Mouse (Mus musculus) heart, adult 2 months (tissue): ENCODE measurements around the gene Tgfb1i1. TPM values are rescaled to one million over a fixed set of nuclear protein-coding genes. Genes with fewer than 3 reads are reported as not detected.

Source experiments
- DNase-seq, 2 experiments: peaks; one replicate each; pipeline ENCODE4 v3.0.0; 2021
- H3K27ac ChIP-seq: fragments of 200-600 bp; 2 replicates; pipeline ENCODE4 v1.8.1; 2022
- H3K27me3 ChIP-seq: fragments of 200-500 bp; 2 replicates; pipeline ENCODE4 v1.6.1; 2012; ENCODE audit warnings: mild to moderate bottlenecking, low read length, inconsistent platforms, mixed read lengths; ENCODE audit not compliant: control insufficient read depth, insufficient read depth
- H3K36me3 ChIP-seq: fragments of 200-500 bp; 2 replicates; pipeline ENCODE4 v1.6.1; 2012; ENCODE audit warnings: low read length, inconsistent platforms; ENCODE audit not compliant: control insufficient read depth, insufficient read depth
- H3K4me1 ChIP-seq: fragments of 200-500 bp; 2 replicates; pipeline ENCODE4 v1.6.1; 2011; ENCODE audit warnings: low read length; ENCODE audit not compliant: control insufficient read depth, insufficient read depth
- H3K4me3 ChIP-seq: fragments of 200-600 bp; 2 replicates; pipeline ENCODE4 v1.8.1; 2022
- H3K79me2 ChIP-seq: fragments of 200-500 bp; replicated peaks from 2 replicates; pipeline ENCODE4 v1.6.1; 2012; ENCODE audit warnings: mild to moderate bottlenecking, inconsistent platforms, low read length, moderate library complexity, mixed read lengths; ENCODE audit not compliant: control insufficient read depth, insufficient read depth
- H3K9ac ChIP-seq: fragments of 200-500 bp; 2 replicates; pipeline ENCODE4 v1.6.1; 2012; ENCODE audit warnings: low read depth, mild to moderate bottlenecking, control low read depth, inconsistent platforms, low read length, mixed read lengths
- CTCF ChIP-seq: fragments of 200-600 bp; IDR thresholded peaks from 2 replicates; pipeline ENCODE4 v1.8.1; 2022; ENCODE audit warnings: antibody characterized with exemption, mild to moderate bottlenecking, moderate library complexity
- EP300 ChIP-seq: fragments of 200-500 bp; IDR thresholded peaks from 2 replicates; pipeline ENCODE4 v1.6.1; 2011; ENCODE audit warnings: low read depth, low read length, control low read depth; ENCODE audit not compliant: insufficient read depth
- POLR2A ChIP-seq: fragments of 200-500 bp; IDR thresholded peaks from 2 replicates; pipeline ENCODE4 v1.6.1; 2011; ENCODE audit warnings: mild to moderate bottlenecking, low read depth, low read length, control low read depth; ENCODE audit not compliant: insufficient read depth
- WGBS: fragments of 180-500 bp; shearing (Covaris S2); methylation state at CpG from one replicate; pipeline ENCODE4 v1.1.7; 2018; 5-methylcytosine and 5-hydroxymethylcytosine counted together
- intact Hi-C: fragments of 180-260 bp; cut with DNase I; formaldehyde crosslinking; loops from one replicate; pipeline ENCODE4 v1.15.1; 2025
- polyA plus RNA-seq: library from polyadenylated mRNA; depleted of rRNA; stranded (reverse); fragments of >200 nt; gene quantifications from 2 replicates; pipeline ENCODE4 v1.2.3, GENCODE M21; 2012
- total RNA-seq, 2 experiments: library from RNA; stranded (reverse); gene quantifications; 2 replicates each; pipeline ENCODE4 v1.2.3; 2021

The Tgfb1i1 gene
- total and polyA plus RNA-seq, 3 experiments, result 14.3 to 28.2 (median 20.1) TPM

- Histone ChIP-seq H3K27me3 (no peaks in the 10 kb centered on the region), H3K27ac (no peak overlapping the region), H3K9ac (no peak overlapping the region), H3K79me2 (no peaks in the 10 kb centered on the region), H3K36me3 (no peaks in the 10 kb centered on the region), H3K4me1 (peaks cover 4% of the 10 kb centered on the region), H3K4me3 (no peak overlapping the region)
- 86% methylated on average over 2 of the region's 2 CpGs for WGBS
- intact Hi-C loops, result loop anchor here (5.0 kb wide), 1 partner anchor 228 kb away; the partner anchor contains the start of gene Tial1
- TF ChIP-seq EP300, result no peak
- no peak for DNase-seq
Measured at GRCm38 (mm10) chr7:128234796-128235195, 11.8 kb upstream of the Tgfb1i1 start.

GRCm38 (mm10) chr7:128235481-128235880 lies 11.1 kb upstream of the Tgfb1i1 start:
- intact Hi-C loops, result loop anchor here (5.0 kb wide), 1 partner anchor 227 kb away; the partner anchor contains the start of gene Tial1
- TF ChIP-seq CTCF, result no peak
- TF ChIP-seq POLR2A, result no peak
- TF ChIP-seq EP300, result no peak
- no peak for DNase-seq
- peaks cover 4% of the 10 kb centered on the region for H3K4me1 ChIP-seq
- H3K79me2 ChIP-seq, result no peaks in the 10 kb centered on the region
- H3K27me3 ChIP-seq, result no peaks in the 10 kb centered on the region
- no peaks in the 10 kb centered on the region for H3K36me3 ChIP-seq
- H3K27ac ChIP-seq, result no peak overlapping the region
- H3K4me3 ChIP-seq, result no peak overlapping the region
- H3K9ac ChIP-seq, result no peak overlapping the region
- WGBS, result 40% methylated on average over 1 of the region's 1 CpGs

GRCm38 (mm10) chr7:128236426-128236825 lies 10.2 kb upstream of the Tgfb1i1 start:
- 93% methylated on average over 13 of the region's 13 CpGs for WGBS
- TF ChIP-seq EP300 (no peak), POLR2A (no peak), CTCF (no peak)
- Histone ChIP-seq H3K36me3 (no peaks in the 10 kb centered on the region), H3K4me3 (no peak overlapping the region), H3K27me3 (no peaks in the 10 kb centered on the region), H3K4me1 (peaks cover 4% of the 10 kb centered on the region), H3K27ac (peak overlapping the region; percentile 100), H3K9ac (no peak overlapping the region), H3K79me2 (no peaks in the 10 kb centered on the region)
- DNase-seq, result peak in 1 of 2 experiments; percentile 22
- intact Hi-C loops, result loop anchor here (2.0 to 5.0 kb wide), 2 partner anchors 62 to 226 kb away; partner anchors contain the start of genes BC017158 and Tial1

GRCm38 (mm10) chr7:128236856-128237592 lies 9.6 kb upstream of the Tgfb1i1 start, which contains the start of gene Armc5:
Armc5 (plus strand) TSS chr7:128237342.
- H3K4me3 ChIP-seq, result peak within 1 kb of the TSS; percentile 99
- intact Hi-C loops, result loop anchor here (1.0 to 5.0 kb wide), 3 partner anchors 62 to 225 kb away; partner anchors contain the start of genes BC017158 and Tial1
- peak; percentile 89 to 92 for DNase-seq

GRCm38 (mm10) chr7:128237593-128237926 lies 9.1 kb upstream of the Tgfb1i1 start:
- no peak for DNase-seq
- Histone ChIP-seq H3K27me3 (no peaks in the 10 kb centered on the region), H3K79me2 (no peaks in the 10 kb centered on the region), H3K36me3 (no peaks in the 10 kb centered on the region), H3K4me1 (peaks cover 4% of the 10 kb centered on the region), H3K9ac (peak overlapping the region; percentile 77), H3K4me3 (peak overlapping the region; percentile 99), H3K27ac (peak overlapping the region; percentile 100)
- WGBS, result under 1% methylated on average over 25 of the region's 25 CpGs
- TF ChIP-seq EP300 (no peak), POLR2A (no peak), CTCF (no peak)
- intact Hi-C loops, result loop anchor here (1.0 to 5.0 kb wide), 3 partner anchors 61 to 225 kb away; partner anchors contain the start of genes BC017158 and Tial1

More at GRCm38 (mm10) chr7:128236856-128237592, 9.6 kb upstream of the Tgfb1i1 start, which contains the start of gene Armc5:
- TF ChIP-seq EP300 (no peak), CTCF (peak; percentile 99)
- WGBS, result 23% methylated on average over 37 of the region's 37 CpGs
- H3K36me3 ChIP-seq, result no peaks in the 10 kb centered on the region
- H3K27ac ChIP-seq, result peak within 1 kb of the TSS; percentile 100
- peak within 1 kb of the TSS; percentile 91 for H3K9ac ChIP-seq
- H3K27me3 ChIP-seq, result no peaks in the 10 kb centered on the region
- peaks cover 4% of the 10 kb centered on the region for H3K4me1 ChIP-seq
- H3K79me2 ChIP-seq, result no peaks in the 10 kb centered on the region

GRCm38 (mm10) chr7:128237927-128238778 lies 8.5 kb upstream of the Tgfb1i1 start, which contains the start of gene 9130023H24Rik:
9130023H24Rik (minus strand) TSS chr7:128238031.
- no peaks in the 10 kb centered on the region for H3K36me3 ChIP-seq
- peak; percentile 100 for DNase-seq
- H3K79me2 ChIP-seq, result no peaks in the 10 kb centered on the region
- no peaks in the 10 kb centered on the region for H3K27me3 ChIP-seq
- H3K4me1 ChIP-seq, result peaks cover 4% of the 10 kb centered on the region
- under 1% methylated on average over 72 of the region's 72 CpGs for whole genome bisulfite sequencing
- intact Hi-C loops, result loop anchor here (1.0 to 5.0 kb wide), 3 partner anchors 61 to 224 kb away; partner anchors contain the start of genes BC017158 and Tial1
- peak within 1 kb of the TSS; percentile 100 for H3K27ac ChIP-seq
- peak within 1 kb of the TSS; percentile 99 for H3K4me3 ChIP-seq
- TF ChIP-seq CTCF (peak; percentile 38), EP300 (peak; percentile 66; the same call in 1 of the 2 replicates), POLR2A (peak; percentile 72)
- peak within 1 kb of the TSS; percentile 91 for H3K9ac ChIP-seq
